Mouse (Mus musculus): Measurements from ENCODE around the gene Gm28308. TPM values are rescaled to one million over a fixed set of nuclear protein-coding genes. Genes with fewer than 3 reads are reported as not detected.
A peak's percentile ranks its signal among the peaks of the same experiment; 100 is the strongest.

The Gm28308 gene
- polyA plus RNA-seq, 1 experiment from 2014 or later: not detected

DNA sequence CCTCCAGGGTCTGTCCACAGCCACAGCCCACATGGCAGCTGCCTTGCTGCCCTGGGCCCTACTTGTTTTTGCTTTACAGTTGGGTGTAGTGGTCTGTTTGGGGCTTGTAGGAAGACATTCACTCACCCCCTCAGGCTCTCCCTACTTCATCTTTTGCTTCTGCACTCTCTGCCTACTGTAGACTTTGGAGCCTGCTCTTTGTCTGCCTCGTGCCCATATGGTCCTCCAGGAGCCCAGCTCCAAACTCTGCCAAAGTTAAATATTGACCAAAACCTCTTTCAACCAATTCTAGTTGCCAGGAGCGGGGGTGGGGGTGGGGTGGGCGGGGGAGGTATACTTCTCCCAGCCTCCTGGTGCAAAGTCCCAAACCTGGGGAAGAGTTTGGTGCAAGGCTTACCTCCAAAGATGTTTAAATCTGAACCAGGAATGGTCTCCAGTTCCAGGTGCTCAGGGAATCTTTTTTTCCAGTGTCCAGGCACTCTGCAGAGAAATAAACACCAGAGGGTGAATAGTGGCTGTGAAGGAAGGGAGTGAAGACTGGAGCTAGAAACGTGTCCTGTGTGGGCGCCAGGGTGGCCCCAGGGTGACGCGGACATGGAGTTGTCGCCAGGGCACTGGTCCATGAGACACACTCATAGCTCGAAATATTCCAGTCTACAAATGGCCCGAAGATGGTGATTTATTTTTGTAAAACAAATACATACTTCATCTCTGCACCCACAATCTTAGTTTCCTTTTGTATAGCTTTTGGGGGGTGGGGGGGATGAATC is 29.6 kb downstream of the Gm28308 start:
- Histone ChIP-seq H3K9me3 (replicated peaks) (no peaks in the 10 kb centered on the region), H3K27ac (replicated peaks) (no peak overlapping the region), H3K9ac (no peak overlapping the region), H3K36me3 (no peaks in the 10 kb centered on the region), H3K4me3 (replicated peaks) (no peak overlapping the region), H3K4me2 (replicated peaks) (no peak overlapping the region), H3K27me3 (peaks cover 100% of the 10 kb centered on the region), H3K4me1 (no peaks in the 10 kb centered on the region)
- WGBS: 9% methylated on average over 10 of the region's 10 CpGs
- no peak for ATAC-seq (ENCODE audit: insufficient number of reproducible peaks, low FRiP score, low TSS enrichment, low read depth)

- WGBS: 19% methylated on average over 1 of the region's 1 CpGs
- H3K4me1 ChIP-seq: no peaks in the 10 kb centered on the region
- no peak overlapping the region for H3K4me2 ChIP-seq (replicated peaks)
- ATAC-seq (ENCODE audit: insufficient number of reproducible peaks, low FRiP score, low TSS enrichment, low read depth): no peak
- H3K36me3 ChIP-seq: no peaks in the 10 kb centered on the region
- no peak overlapping the region for H3K4me3 ChIP-seq (replicated peaks)
- no peaks in the 10 kb centered on the region for H3K9me3 ChIP-seq (replicated peaks)
- peaks cover 100% of the 10 kb centered on the region for H3K27me3 ChIP-seq
- no peak overlapping the region for H3K9ac ChIP-seq
- no peak overlapping the region for H3K27ac ChIP-seq (replicated peaks)
Observed at GRCm38 (mm10) chr6:52182793-52183192, 30.3 kb downstream of the Gm28308 start.

GRCm38 (mm10) chr6:52182030-52182429 is 31.1 kb downstream of the Gm28308 start:
- no peaks in the 10 kb centered on the region for H3K36me3 ChIP-seq
- no peaks in the 10 kb centered on the region for H3K9me3 ChIP-seq (replicated peaks)
- ATAC-seq (ENCODE audit: insufficient number of reproducible peaks, low FRiP score, low TSS enrichment, low read depth): no peak
- WGBS: 19% methylated on average over 2 of the region's 2 CpGs
- H3K27ac ChIP-seq (replicated peaks): no peak overlapping the region
- no peak overlapping the region for H3K4me2 ChIP-seq (replicated peaks)
- peaks cover 100% of the 10 kb centered on the region for H3K27me3 ChIP-seq
- H3K4me1 ChIP-seq: no peaks in the 10 kb centered on the region
- H3K4me3 ChIP-seq (replicated peaks): no peak overlapping the region
- H3K9ac ChIP-seq: no peak overlapping the region

- Histone ChIP-seq H3K4me3 (replicated peaks) (no peak overlapping the region), H3K27me3 (peaks cover 100% of the 10 kb centered on the region), H3K36me3 (no peaks in the 10 kb centered on the region), H3K27ac (replicated peaks) (no peak overlapping the region), H3K9ac (no peak overlapping the region), H3K4me1 (no peaks in the 10 kb centered on the region), H3K4me2 (replicated peaks) (no peak overlapping the region), H3K9me3 (replicated peaks) (no peaks in the 10 kb centered on the region)
- WGBS: 8% methylated on average over 3 of the region's 3 CpGs
- ATAC-seq (ENCODE audit: insufficient number of reproducible peaks, low FRiP score, low TSS enrichment, low read depth): no peak
Observed at GRCm38 (mm10) chr6:52180726-52181125, 32.4 kb downstream of the Gm28308 start.

DNA sequence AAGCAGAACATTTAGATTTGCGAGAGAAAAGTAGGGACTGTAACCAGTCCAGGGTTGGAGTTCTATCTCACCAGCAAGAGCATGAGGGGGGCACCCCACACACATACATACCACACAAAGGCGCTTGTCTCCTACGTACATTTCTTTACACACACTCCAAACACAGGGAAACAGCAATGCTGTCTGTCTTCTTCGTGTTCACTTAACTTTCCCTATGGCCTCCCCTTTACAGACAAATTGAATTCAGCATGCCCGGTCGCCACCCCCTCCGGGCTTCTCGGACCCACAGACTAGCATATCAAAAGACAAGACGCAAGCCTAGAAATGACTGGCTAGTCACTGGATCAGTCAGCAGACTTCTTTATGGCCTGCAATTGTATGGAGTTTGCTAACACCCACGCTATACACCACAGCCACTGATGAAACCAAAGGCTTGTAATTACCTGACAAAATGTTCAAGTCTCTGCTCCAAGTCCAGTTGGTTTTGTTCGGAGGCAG is 32.9 kb downstream of the Gm28308 start:
- no peaks in the 10 kb centered on the region for H3K36me3 ChIP-seq
- no peak overlapping the region for H3K27ac ChIP-seq (replicated peaks)
- whole genome bisulfite sequencing: 9% methylated on average over 11 of the region's 11 CpGs
- no peaks in the 10 kb centered on the region for H3K9me3 ChIP-seq (replicated peaks)
- no peak overlapping the region for H3K4me3 ChIP-seq (replicated peaks)
- no peaks in the 10 kb centered on the region for H3K4me1 ChIP-seq
- ATAC-seq (ENCODE audit: insufficient number of reproducible peaks, low FRiP score, low TSS enrichment, low read depth): no peak
- H3K27me3 ChIP-seq: peaks cover 100% of the 10 kb centered on the region
- H3K9ac ChIP-seq: no peak overlapping the region
- H3K4me2 ChIP-seq (replicated peaks): no peak overlapping the region

DNA sequence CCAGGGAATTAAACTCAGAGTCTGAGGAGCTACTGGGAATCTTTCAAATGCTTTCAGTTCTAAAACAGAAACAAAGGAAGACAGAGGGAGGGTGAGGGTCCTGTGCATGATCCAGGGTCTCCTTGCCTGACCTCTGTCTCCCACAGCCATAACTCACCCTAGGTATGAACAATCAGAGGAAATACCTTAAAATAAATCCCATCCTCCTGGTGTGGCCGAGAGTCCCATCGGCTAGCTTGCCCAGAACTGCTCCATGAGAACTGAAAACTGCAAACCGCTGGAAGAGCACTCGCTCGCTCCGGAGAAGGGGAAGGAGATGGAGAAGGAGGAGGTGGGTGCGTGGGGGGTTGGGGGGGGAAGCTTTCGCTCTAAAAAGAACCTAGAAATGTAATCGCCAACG is 33.4 kb downstream of the Gm28308 start:
- H3K4me3 ChIP-seq (replicated peaks): no peak overlapping the region

GRCm38 (mm10) chr6:52178918-52179665 is 34.0 kb downstream of the Gm28308 start:
- H3K9ac ChIP-seq: no peak overlapping the region
- H3K4me3 ChIP-seq (replicated peaks): no peak overlapping the region
- H3K4me1 ChIP-seq: no peaks in the 10 kb centered on the region
- peaks cover 99% of the 10 kb centered on the region for H3K27me3 ChIP-seq
- H3K4me2 ChIP-seq (replicated peaks): no peak overlapping the region
- ATAC-seq (ENCODE audit: insufficient number of reproducible peaks, low FRiP score, low TSS enrichment, low read depth): no peak
- no peak overlapping the region for H3K27ac ChIP-seq (replicated peaks)
- H3K36me3 ChIP-seq: no peaks in the 10 kb centered on the region
- no peaks in the 10 kb centered on the region for H3K9me3 ChIP-seq (replicated peaks)
- 5% methylated on average over 4 of the region's 4 CpGs for WGBS

More for the DNA sequence above, 33.4 kb downstream of the Gm28308 start:
- 3% methylated on average over 10 of the region's 10 CpGs for WGBS
- Histone ChIP-seq H3K27ac (replicated peaks) (no peak overlapping the region), H3K9me3 (replicated peaks) (no peaks in the 10 kb centered on the region), H3K36me3 (no peaks in the 10 kb centered on the region), H3K27me3 (peaks cover 100% of the 10 kb centered on the region), H3K4me1 (no peaks in the 10 kb centered on the region), H3K4me2 (replicated peaks) (no peak overlapping the region), H3K9ac (no peak overlapping the region)
- ATAC-seq (ENCODE audit: insufficient number of reproducible peaks, low FRiP score, low TSS enrichment, low read depth): no peak

DNA sequence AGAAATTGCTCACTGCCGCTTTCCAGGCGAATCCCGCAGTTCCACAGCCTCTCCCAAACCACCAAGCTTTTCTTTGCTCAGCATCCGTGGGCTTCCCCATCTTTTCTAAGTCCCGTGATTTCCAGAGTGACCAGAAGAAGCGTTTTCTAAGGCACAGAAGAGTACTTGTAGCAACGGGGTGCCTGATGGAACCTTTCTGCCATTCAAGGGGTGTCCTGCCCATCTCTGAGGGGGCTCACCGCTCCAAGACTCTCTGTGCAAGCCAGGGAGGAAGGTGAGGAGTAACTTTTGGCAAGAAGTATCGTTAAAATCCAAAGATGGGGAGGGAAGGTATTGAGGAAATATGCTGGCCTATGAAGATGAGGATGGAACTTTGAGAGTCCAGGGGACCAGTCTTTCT is 35.3 kb downstream of the Gm28308 start:
- H3K9ac ChIP-seq: no peak overlapping the region
- WGBS: 3% methylated on average over 9 of the region's 9 CpGs
- no peaks in the 10 kb centered on the region for H3K9me3 ChIP-seq (replicated peaks)
- H3K4me2 ChIP-seq (replicated peaks): no peak overlapping the region
- no peaks in the 10 kb centered on the region for H3K36me3 ChIP-seq
- no peak for ATAC-seq (ENCODE audit: insufficient number of reproducible peaks, low FRiP score, low TSS enrichment, low read depth)
- peaks cover 1% of the 10 kb centered on the region; the same call in 1 of the 2 replicates for H3K4me1 ChIP-seq
- H3K4me3 ChIP-seq (replicated peaks): no peak overlapping the region
- H3K27ac ChIP-seq (replicated peaks): no peak overlapping the region
- peaks cover 99% of the 10 kb centered on the region for H3K27me3 ChIP-seq

DNA sequence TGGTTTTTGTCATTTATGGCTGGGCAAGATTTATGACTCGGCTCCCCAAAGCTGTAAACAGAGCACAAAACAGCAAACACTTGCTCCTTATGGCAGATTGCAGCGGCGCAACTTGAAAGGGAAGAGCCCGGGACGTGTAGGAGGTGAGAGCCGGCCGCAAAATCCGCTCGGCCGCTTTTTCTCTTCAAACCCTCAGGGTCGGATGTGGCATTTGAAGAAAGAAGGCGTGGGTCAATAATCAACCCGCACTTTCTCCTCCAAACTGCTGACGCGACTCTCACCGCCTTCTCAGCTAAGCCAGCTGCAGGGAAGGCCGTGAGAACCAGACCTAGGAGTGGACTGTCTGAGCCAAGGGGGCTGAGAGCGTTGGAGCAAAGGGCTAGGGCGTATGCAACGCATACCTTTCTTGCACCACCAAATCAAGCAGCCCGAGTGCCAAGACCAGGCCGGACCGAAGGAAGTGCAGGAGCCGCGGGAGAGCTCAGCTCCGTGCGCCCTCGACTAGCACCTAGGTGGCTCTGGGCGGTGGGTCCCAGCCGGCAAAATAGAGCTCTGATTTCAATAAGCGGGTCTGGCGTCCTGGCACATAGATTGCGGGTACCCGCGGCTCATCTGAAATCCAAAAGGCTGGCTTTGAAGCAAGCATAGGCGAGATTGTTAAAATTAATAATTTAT is 35.9 kb downstream of the Gm28308 start, which contains the start of gene 5730596B20Rik:
Gene 5730596B20Rik, plus strand, starts transcription at position 438 of the 675 bp plus-strand sequence.
- peaks cover 99% of the 10 kb centered on the region for H3K27me3 ChIP-seq
- no peak within 1 kb of the TSS for H3K9ac ChIP-seq
- H3K4me3 ChIP-seq (replicated peaks): no peak within 1 kb of the TSS
- no peak within 1 kb of the TSS for H3K27ac ChIP-seq (replicated peaks)
- no peak within 1 kb of the TSS for H3K4me2 ChIP-seq (replicated peaks)
- WGBS: 2% methylated on average over 36 of the region's 36 CpGs
- peaks cover 7% of the 10 kb centered on the region for H3K4me1 ChIP-seq
- no peaks in the 10 kb centered on the region for H3K36me3 ChIP-seq
- no peak for ATAC-seq (ENCODE audit: insufficient number of reproducible peaks, low FRiP score, low TSS enrichment, low read depth)
- H3K9me3 ChIP-seq (replicated peaks): no peaks in the 10 kb centered on the region

DNA sequence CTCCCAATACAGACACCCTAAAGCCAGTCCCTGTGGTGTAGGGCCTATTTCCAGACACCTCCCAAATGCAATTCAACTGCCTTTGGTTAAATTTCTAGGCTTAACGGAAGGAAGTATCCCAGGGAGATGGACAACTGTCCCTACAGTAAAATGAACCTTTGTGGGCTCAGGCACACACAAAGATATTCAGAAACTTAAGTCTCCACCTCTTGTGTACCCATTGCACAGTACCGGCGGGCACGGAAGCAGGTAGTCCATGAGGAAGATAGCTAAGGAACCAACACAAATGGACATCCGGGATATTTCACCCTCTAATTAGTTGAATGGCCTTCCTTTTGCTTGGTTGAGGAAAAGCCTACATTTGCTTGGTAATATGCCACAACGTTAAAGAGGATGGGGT is 36.7 kb downstream of the Gm28308 start:
- WGBS: 3% methylated on average over 6 of the region's 6 CpGs
- H3K4me1 ChIP-seq: peaks cover 8% of the 10 kb centered on the region
- no peak overlapping the region for H3K9ac ChIP-seq
- H3K36me3 ChIP-seq: no peaks in the 10 kb centered on the region
- H3K9me3 ChIP-seq (replicated peaks): no peaks in the 10 kb centered on the region
- peaks cover 99% of the 10 kb centered on the region for H3K27me3 ChIP-seq
- H3K27ac ChIP-seq (replicated peaks): no peak overlapping the region
- H3K4me3 ChIP-seq (replicated peaks): no peak overlapping the region
- no peak for ATAC-seq (ENCODE audit: insufficient number of reproducible peaks, low FRiP score, low TSS enrichment, low read depth)
- no peak overlapping the region for H3K4me2 ChIP-seq (replicated peaks)

DNA sequence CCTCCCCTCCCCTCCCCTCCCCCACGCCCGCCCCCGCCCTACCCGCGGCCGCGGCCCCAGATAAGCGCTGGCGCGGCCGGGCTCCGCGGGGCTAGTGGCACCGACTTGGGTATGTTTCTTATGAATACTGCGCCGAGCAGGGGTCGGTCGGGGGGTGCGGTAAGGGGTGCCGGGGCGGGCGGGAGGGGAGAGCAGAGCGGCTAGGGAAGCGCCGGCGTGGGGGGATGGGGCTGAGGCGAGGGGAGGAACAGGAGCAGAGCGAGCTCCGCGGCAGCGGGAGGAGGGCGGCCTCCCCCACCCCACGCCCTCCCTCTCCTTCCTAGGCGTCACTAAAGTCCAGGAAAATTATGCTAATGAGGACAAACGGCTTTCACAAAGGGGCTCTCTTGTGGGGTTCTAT is 37.3 kb downstream of the Gm28308 start:
- H3K9me3 ChIP-seq (replicated peaks): no peaks in the 10 kb centered on the region
- no peak overlapping the region for H3K27ac ChIP-seq (replicated peaks)
- H3K4me2 ChIP-seq (replicated peaks): no peak overlapping the region
- H3K27me3 ChIP-seq: peaks cover 99% of the 10 kb centered on the region
- peaks cover 8% of the 10 kb centered on the region for H3K4me1 ChIP-seq
- WGBS: 2% methylated on average over 20 of the region's 35 CpGs
- no peak for ATAC-seq (ENCODE audit: insufficient number of reproducible peaks, low FRiP score, low TSS enrichment, low read depth)
- H3K36me3 ChIP-seq: no peaks in the 10 kb centered on the region
- H3K4me3 ChIP-seq (replicated peaks): peak overlapping the region; percentile 16
- H3K9ac ChIP-seq: no peak overlapping the region
